Mouse (Mus musculus) thymus, adult 2 months (tissue): Measurements from ENCODE around the gene Rnf20. TPM values are rescaled to one million over a fixed set of nuclear protein-coding genes. Genes with fewer than 3 reads are reported as not detected.
"Not testable (repeated sequence)": the region's sequence is repeated elsewhere in the genome, so short reads cannot be mapped to it uniquely, and the experiment has no call there.

ENCODE experiments used
- DNase-seq: peaks from one replicate; pipeline ENCODE4 v3.0.0; 2021
- H3K27ac ChIP-seq: fragments of 200-500 bp; 2 replicates; pipeline ENCODE4 v1.5.1; 2012; ENCODE audit warnings: low read length, control low read depth; ENCODE audit not compliant: control insufficient read depth, insufficient read depth
- H3K27me3 ChIP-seq: fragments of 200-500 bp; 2 replicates; pipeline ENCODE4 v1.6.1; 2012; ENCODE audit warnings: mild to moderate bottlenecking, low read length, moderate library complexity, mixed read lengths; ENCODE audit not compliant: control insufficient read depth, insufficient read depth
- H3K36me3 ChIP-seq: fragments of 200-500 bp; 2 replicates; pipeline ENCODE4 v1.6.1; 2012; ENCODE audit warnings: mild to moderate bottlenecking, low read length, moderate library complexity; ENCODE audit not compliant: control insufficient read depth, insufficient read depth
- H3K4me1 ChIP-seq: fragments of 200-500 bp; replicated peaks from 2 replicates; pipeline ENCODE4 v1.6.1; 2012; ENCODE audit warnings: low read length; ENCODE audit not compliant: control insufficient read depth, insufficient read depth
- H3K4me3 ChIP-seq: fragments of 200-500 bp; 2 replicates; pipeline ENCODE4 v1.5.1; 2012; ENCODE audit warnings: mild to moderate bottlenecking, low read length, control low read depth, moderate library complexity; ENCODE audit not compliant: control insufficient read depth, insufficient read depth
- CTCF ChIP-seq: fragments of 200-500 bp; IDR thresholded peaks from 2 replicates; pipeline ENCODE4 v1.5.1; 2012; ENCODE audit warnings: mild to moderate bottlenecking, control low read depth, low read length, moderate library complexity, borderline replicate concordance; ENCODE audit not compliant: control insufficient read depth, poor library complexity, insufficient read depth; ENCODE audit errors: extremely low read depth
- POLR2A ChIP-seq: fragments of 200-500 bp; IDR thresholded peaks from 2 replicates; pipeline ENCODE4 v1.6.1; 2012; ENCODE audit warnings: mild to moderate bottlenecking, low read length, control low read depth, moderate library complexity; ENCODE audit not compliant: control insufficient read depth, poor library complexity, insufficient read depth; ENCODE audit errors: extremely low read depth
- WGBS: fragments of 180-500 bp; shearing (Covaris S2); methylation state at CpG from one replicate; pipeline ENCODE4 v1.1.7; 2018; 5-methylcytosine and 5-hydroxymethylcytosine counted together
- polyA plus RNA-seq: library from polyadenylated mRNA; depleted of rRNA; stranded (reverse); fragments of >200 nt; gene quantifications from 2 replicates; pipeline ENCODE4 v1.2.3, GENCODE M21; 2012

The Rnf20 gene
- polyA plus RNA-seq, 1 experiment, result 34.6 TPM

DNA sequence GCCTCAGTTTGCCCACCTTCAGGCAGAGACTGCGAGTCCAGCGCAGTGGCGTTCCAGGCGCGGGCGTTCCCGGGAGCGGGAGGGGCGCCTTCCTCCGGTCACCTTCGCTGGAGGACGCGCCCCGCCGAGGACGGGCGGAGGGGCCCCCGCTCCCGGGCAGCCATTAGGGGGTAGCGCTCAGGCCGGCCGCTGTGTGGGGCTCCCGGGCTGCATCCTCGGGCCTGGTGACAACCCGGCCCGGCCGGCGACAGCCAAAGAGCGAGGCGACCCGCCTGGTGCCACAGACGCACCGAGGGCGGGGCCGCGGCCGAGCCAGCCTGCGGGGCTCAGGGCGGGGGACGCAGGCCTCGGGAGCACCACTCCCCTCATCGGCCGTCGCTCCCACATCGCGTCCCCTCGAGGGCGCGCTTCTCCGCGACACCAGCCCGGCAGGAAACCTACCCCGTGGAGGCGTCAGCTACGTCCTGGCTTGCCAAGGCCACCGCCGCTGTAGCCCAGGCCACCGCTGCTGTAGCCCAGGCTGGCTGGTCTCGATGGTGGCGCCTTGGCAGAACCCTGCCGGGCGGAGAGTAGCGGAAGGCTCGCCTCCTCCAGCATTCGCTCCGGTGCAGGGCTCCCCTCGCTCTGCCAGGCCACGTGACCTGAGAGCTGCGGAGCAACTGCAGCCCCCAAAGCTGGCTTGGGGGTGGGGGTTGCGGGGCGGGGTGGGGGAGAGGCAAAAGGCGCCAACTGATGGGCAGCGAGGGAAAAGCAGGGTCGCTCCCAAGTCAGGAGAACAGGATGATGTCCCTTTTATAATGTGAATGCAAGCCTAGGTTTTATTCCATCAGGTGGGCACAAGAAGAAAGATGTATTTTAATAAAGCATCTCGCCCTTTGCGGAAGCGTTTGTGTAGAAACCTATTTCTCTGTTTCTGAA lies 34.4 kb upstream of the Rnf20 start, which contains the start of gene Tmem246:
Gene Tmem246, minus strand, starts transcription at position 694 of the 918 bp plus-strand sequence.
- Histone ChIP-seq H3K27me3 (peaks cover 8% of the 10 kb centered on the region; the same call in 1 of the 2 replicates), H3K4me3 (peak within 1 kb of the TSS; percentile 17), H3K27ac (no peak within 1 kb of the TSS), H3K36me3 (no peaks in the 10 kb centered on the region), H3K4me1 (peaks cover 5% of the 10 kb centered on the region; the same call in 1 of the 2 replicates)
- TF ChIP-seq POLR2A, result no peak
- no peak for TF ChIP-seq CTCF
- WGBS, result 2% methylated on average over 77 of the region's 77 CpGs
- peak; percentile 6 for DNase-seq

DNA sequence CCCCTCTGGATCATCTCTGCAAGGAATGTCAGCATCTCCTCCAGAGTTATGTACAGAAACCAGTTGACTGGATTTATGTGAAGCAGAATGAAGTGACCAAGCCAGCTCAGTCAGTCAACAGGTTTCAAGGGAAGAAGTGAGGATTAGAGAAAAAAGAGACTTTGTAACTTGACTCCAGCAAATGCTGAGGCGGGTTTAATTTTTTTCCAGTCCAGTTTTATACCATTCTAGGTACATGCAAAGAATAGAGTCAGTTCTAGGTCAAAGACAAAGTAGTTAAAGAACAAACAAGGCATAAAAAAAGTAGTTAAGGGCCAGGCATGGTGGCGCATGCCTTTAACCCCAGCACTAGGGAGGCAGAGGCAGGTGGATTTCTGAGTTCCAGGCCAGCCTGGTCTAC lies 28.6 kb upstream of the Rnf20 start:
- WGBS, result 87% methylated on average over 2 of the region's 2 CpGs
- Histone ChIP-seq H3K4me1 (no peaks in the 10 kb centered on the region), H3K27ac (no peak overlapping the region), H3K4me3 (no peak overlapping the region), H3K27me3 (no peaks in the 10 kb centered on the region), H3K36me3 (no peaks in the 10 kb centered on the region)
- no peak for DNase-seq
- no peak for TF ChIP-seq POLR2A
- no peak for TF ChIP-seq CTCF

DNA sequence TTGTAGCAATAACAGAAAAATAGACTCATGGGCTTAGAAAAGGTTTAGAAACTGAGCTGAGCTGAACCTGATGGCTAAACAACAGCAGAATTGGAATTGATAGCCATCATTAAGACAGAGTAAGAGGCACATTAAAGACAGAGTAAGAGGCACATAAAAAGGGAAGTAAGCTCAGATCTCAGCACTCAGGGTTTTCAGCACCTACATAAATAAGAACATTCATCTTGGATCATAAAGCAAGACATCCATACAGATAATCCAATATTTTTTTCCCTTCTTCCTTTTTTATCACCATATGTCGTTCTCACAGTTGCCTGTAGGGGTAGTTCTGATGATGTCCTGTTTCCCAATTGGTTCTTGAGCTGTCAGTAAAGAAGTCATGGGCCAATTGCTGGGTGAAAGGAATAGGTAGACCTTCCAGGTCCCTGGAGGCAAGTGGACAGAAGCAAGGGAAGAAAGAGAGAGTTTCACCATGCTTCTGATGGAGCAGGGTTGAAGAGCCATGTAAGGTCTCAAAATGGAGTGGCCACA lies 27.7 kb upstream of the Rnf20 start:
- WGBS, result 36% methylated on average over 1 of the region's 1 CpGs
- H3K36me3 ChIP-seq, result no peaks in the 10 kb centered on the region
- TF ChIP-seq CTCF (no peak), POLR2A (no peak)
- no peaks in the 10 kb centered on the region for H3K27me3 ChIP-seq
- no peak for DNase-seq
- H3K4me1 ChIP-seq, result no peaks in the 10 kb centered on the region
- H3K4me3 ChIP-seq, result no peak overlapping the region
- H3K27ac ChIP-seq, result no peak overlapping the region

DNA sequence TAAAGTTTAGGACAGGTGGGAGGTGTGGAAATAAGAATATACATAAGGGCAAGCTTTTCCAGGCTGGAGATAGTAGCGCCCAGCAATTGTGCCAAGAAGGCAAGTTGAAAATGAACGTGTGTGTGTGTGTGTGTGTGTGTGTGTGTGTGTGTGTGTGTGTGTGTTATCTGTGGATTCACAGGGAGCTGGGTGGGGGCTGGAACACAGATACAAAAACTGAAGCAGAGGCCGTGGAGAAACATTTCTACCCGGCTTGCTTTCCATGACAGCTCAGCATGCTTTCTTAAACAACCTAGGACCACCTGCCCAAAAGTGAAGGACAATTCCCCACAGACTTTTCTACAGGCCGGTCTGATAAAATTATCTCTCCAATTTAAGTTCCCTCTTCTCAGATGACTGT lies 27.2 kb upstream of the Rnf20 start:
- no peak overlapping the region for H3K4me3 ChIP-seq
- no peaks in the 10 kb centered on the region for H3K27me3 ChIP-seq
- TF ChIP-seq POLR2A (no peak), CTCF (no peak)
- H3K4me1 ChIP-seq, result no peaks in the 10 kb centered on the region
- 93% methylated on average over 5 of the region's 5 CpGs for WGBS
- no peak overlapping the region for H3K27ac ChIP-seq
- H3K36me3 ChIP-seq, result no peaks in the 10 kb centered on the region
- no peak for DNase-seq

DNA sequence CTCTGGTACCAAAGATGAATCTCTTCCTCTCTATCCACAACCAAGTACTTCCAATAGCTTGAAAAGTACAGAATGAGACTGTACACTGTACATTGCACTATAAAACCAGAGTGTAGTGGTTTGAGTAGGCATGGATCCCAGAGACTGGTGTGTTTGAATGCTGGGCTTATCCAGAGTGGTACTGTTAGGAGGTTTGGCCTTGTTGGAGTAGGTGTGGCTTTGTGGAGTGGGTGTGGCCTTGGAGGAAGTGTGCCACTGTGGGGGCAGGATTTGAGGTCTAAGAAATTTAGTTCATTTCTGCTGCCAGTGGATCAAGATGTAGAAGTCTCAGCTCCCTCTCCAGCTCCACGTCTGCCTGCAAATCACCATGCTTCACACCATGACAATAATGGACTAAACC lies 26.3 kb upstream of the Rnf20 start:
- Histone ChIP-seq H3K27ac (no peak overlapping the region), H3K4me1 (no peaks in the 10 kb centered on the region), H3K36me3 (no peaks in the 10 kb centered on the region), H3K27me3 (no peaks in the 10 kb centered on the region), H3K4me3 (no peak overlapping the region)
- no peak for DNase-seq
- no peak for TF ChIP-seq CTCF
- 88% methylated on average over 1 of the region's 1 CpGs for WGBS

DNA sequence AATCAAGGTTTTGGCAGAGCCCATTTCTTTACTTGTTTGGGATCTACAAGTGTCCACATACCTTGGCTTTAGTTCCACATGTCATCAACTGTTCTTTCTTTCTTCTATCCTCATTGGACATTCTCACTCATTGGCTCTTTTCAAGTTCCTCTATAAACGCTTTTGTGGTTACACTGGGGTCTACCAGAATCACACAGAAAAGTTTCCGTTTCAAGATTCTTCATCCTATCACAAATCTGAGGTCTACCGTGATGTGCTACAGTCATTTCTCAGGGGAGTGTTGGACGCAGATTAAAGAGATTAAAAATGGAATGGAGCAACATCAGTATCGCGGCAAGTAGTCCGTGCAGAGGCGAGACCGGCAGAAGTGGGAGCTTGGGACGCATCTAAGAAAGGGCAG lies 14.9 kb upstream of the Rnf20 start:
- Histone ChIP-seq H3K36me3 (no peaks in the 10 kb centered on the region), H3K27me3 (no peaks in the 10 kb centered on the region), H3K4me3 (no peak overlapping the region), H3K4me1 (no peaks in the 10 kb centered on the region), H3K27ac (no peak overlapping the region)
- WGBS, result 7% methylated on average over 10 of the region's 10 CpGs
- TF ChIP-seq POLR2A (no peak), CTCF (no peak)
- no peak for DNase-seq

DNA sequence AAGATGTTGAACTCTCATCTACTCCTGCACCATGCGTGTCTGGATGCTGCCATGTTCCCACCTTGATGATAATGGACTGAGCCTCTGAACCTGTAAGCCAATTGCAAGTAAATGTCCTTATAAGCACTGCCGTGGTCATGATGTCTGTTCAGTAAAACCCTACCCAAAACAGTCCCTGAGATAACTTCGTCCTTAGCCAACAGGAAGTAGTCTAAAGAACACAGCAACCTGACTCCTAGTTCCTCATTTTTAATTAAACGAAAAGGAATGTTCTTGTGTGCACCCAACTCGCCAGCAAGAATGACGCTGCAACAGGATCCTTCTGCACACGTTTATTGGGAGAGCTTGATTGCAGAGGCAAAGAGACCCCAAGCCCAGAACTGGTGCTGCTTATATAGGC lies 11.9 kb upstream of the Rnf20 start:
- H3K27ac ChIP-seq, H3K27me3 ChIP-seq, H3K4me1 ChIP-seq, H3K36me3 ChIP-seq, DNase-seq, H3K4me3 ChIP-seq: not testable (repeated sequence)
- WGBS, result 21% methylated on average over 7 of the region's 7 CpGs
